Comparison of ENCODE assay signal across 17 mouse cellular contexts in genomic region chr12:106929161-106929560, GRCm38 (mm10).
"Had no signal": no experiment of that assay in that cellular context is flagged by ENCODE, and none has a peak within 500 bp of the region (broad histone marks: within the 10 kb centered on the region; RNA-seq: fewer than 3 reads in every experiment).

No protein-coding gene starts in this region.

- DNase-seq: liver, postnatal 0 days; lung, adult 2 months; lung, postnatal 10 days; retina, postnatal 1 day; right cerebral cortex, adult 18-20 months; right cerebral cortex, postnatal 25 days; right cerebral cortex, postnatal 4 days; spleen, adult 18-20 months; thymus, adult 18-20 months; thymus, postnatal 14 days; thymus, postnatal 36 days had no signal

- H3K4me1 ChIP-seq: liver, embryonic 15.5 days; megakaryocyte, embryonic 14.5 days had no signal

- H3K36me3 ChIP-seq: liver, embryonic 15.5 days; midbrain, embryonic 13.5 days; midbrain, embryonic 15.5 days had no signal

- H3K4me3 ChIP-seq: liver, embryonic 15.5 days; midbrain, embryonic 13.5 days; midbrain, embryonic 15.5 days had no signal

- H3K27ac ChIP-seq: liver, embryonic 15.5 days; macrophage; midbrain, embryonic 15.5 days had no signal

- ATAC-seq: liver, postnatal 0 days; midbrain, embryonic 15.5 days had no signal

- H3K4me2 ChIP-seq: liver, embryonic 15.5 days; midbrain, embryonic 11.5 days; midbrain, embryonic 13.5 days; midbrain, embryonic 15.5 days had no signal

- H3K9ac ChIP-seq: liver, embryonic 15.5 days; liver, postnatal 0 days; midbrain, embryonic 13.5 days; midbrain, embryonic 15.5 days had no signal

- H3K27me3 ChIP-seq: liver, embryonic 15.5 days; megakaryocyte, embryonic 14.5 days; midbrain, embryonic 13.5 days; midbrain, embryonic 15.5 days had no signal

- H3K9me3 ChIP-seq: liver, embryonic 15.5 days; midbrain, embryonic 13.5 days; midbrain, embryonic 15.5 days had no signal
